11 mouse cellular contexts compared by ENCODE assay signal in genomic region chr1:58101531-58102146, GRCm38 (mm10). TPM values are rescaled to one million over a fixed set of nuclear protein-coding genes. Genes with fewer than 3 reads are reported as not detected.
DNase-seq lines count a peak whose midpoint lies in the region; ATAC-seq and TF ChIP-seq lines count a peak whose summit lies in the region.
"Had no signal": no experiment of that assay in that cellular context is flagged by ENCODE, and none has a peak within 500 bp of the region (broad histone marks: within the 10 kb centered on the region; RNA-seq: fewer than 3 reads in every experiment).

No protein-coding gene starts in this region.

- CTCF ChIA-PET in Patski (lab: Charles Lee) = interaction anchor here (1.1 to 1.4 kb wide), 4 partner anchors 11 to 203 kb away, joined by 3 to 5 read pairs (median 4); partner anchors contain the start of gene Aox3

- no peak for TF ChIP-seq CTCF in Patski (IDR thresholded peaks at IDR 0.05)

- no peaks in the 10 kb centered on the region for H3K27me3 ChIP-seq in kidney, embryonic 15.5 days
- no peaks in the 10 kb centered on the region for H3K27me3 ChIP-seq in Patski
- H3K27me3 ChIP-seq: limb, embryonic 13.5 days had no signal

- peak; percentile 26 for DNase-seq in kidney, adult 9 months
- peak; percentile 42 for DNase-seq in Patski (ENCODE audit: low read depth, low spot score)
- DNase-seq in fibroblast of lung, adult 2 months (ENCODE audit: low read depth) = peak; percentile 80
- DNase-seq in lung, postnatal 14 days = peak; percentile 11
- no peak for DNase-seq in left cerebral cortex, adult 8-10 months (ENCODE audit: low spot score in 2 of 2)
- no peak for DNase-seq in right cerebral cortex, postnatal 36 days (ENCODE audit: low spot score in 2 of 2)
- DNase-seq: right cerebral cortex, postnatal 14 days; thymus, adult 2 months had no signal

- in situ Hi-C loops in Patski (cut with MboI; ENCODE audit: low pct_unique_long_range_greater_than_20kb) = no loop called here

- H3K9ac ChIP-seq in kidney, embryonic 15.5 days = no peak overlapping the region
- H3K9ac ChIP-seq: limb, embryonic 13.5 days had no signal

- no peak overlapping the region for H3K27ac ChIP-seq in kidney, embryonic 15.5 days
- H3K27ac ChIP-seq: limb, embryonic 13.5 days had no signal

- no peaks in the 10 kb centered on the region for H3K9me3 ChIP-seq in kidney, embryonic 15.5 days (replicated peaks)
- H3K9me3 ChIP-seq: limb, embryonic 13.5 days had no signal

- no peak for ATAC-seq in kidney, embryonic 15.5 days (replicated peaks; ENCODE audit: low FRiP score)
- ATAC-seq in Patski = no peak

- H3K36me3 ChIP-seq in kidney, embryonic 15.5 days = no peaks in the 10 kb centered on the region
- H3K36me3 ChIP-seq: limb, embryonic 13.5 days had no signal

- 66% methylated on average over 2 of the region's 2 CpGs for WGBS in kidney, embryonic 15.5 days

- H3K4me3 ChIP-seq in kidney, embryonic 15.5 days (replicated peaks) = no peak overlapping the region
- H3K4me3 ChIP-seq: limb, embryonic 13.5 days had no signal

- POLR2A ChIA-PET in Patski (lab: Charles Lee) = interaction anchor here (1.4 kb wide), 1 partner anchor 18 kb away, joined by 3 read pairs; no protein-coding TSS in a partner anchor

- H3K4me1 ChIP-seq in kidney, embryonic 15.5 days = no peaks in the 10 kb centered on the region

- no peak overlapping the region for H3K4me2 ChIP-seq in kidney, embryonic 15.5 days
- H3K4me2 ChIP-seq: limb, embryonic 13.5 days had no signal

RNA-seq across cellular contexts. Expression of gene Aox3, which starts 11.3 kb away (rescaled TPM):
- polyA plus RNA-seq in kidney, embryonic 15.5 days (2015; fragmentation: Nextera tagmentation; extraction: Ambion mirVana) = 4.4 and 5.2 TPM in 2 replicates
- 0.10 TPM for polyA plus RNA-seq in Patski (2021)
- total RNA-seq in left cerebral cortex, adult 8-10 months (2022) = 1 to 10 TPM; 3.3 to 4.1 (median 3.9) TPM
- polyA plus RNA-seq: hindbrain, embryonic 11.5 days had no signal

Comparison
In these comparisons a context has a peak if more than half of its experiments do, and no peak if none do; other contexts are left out.
1. DNase-seq: peak in kidney, adult 9 months (single experiment), Patski (single experiment), fibroblast of lung, adult 2 months (single experiment) and lung, postnatal 14 days (single experiment); none in left cerebral cortex, adult 8-10 months (0 of 2) and right cerebral cortex, postnatal 36 days (0 of 2).